Mouse (Mus musculus): ENCODE results near the gene Pdcd1lg2. TPM values are rescaled to one million over a fixed set of nuclear protein-coding genes. Genes with fewer than 3 reads are reported as not detected.

Gene Pdcd1lg2
- polyA plus RNA-seq, 1 experiment from 2014 or later: not detected

GRCm38 (mm10) chr19:29391279-29391678, 19.4 kb upstream of the Pdcd1lg2 start:
- WGBS: 62% methylated on average over 4 of the region's 4 CpGs
- no peak overlapping the region for H3K9ac ChIP-seq (ENCODE audit: low read depth, low read length)
- no peak overlapping the region for H3K4me3 ChIP-seq (ENCODE audit: low read depth, low read length)
- DNase-seq (ENCODE audit: low spot score) (no peak), ATAC-seq (ENCODE audit: low read depth) (no peak)
- no peak overlapping the region for H3K27ac ChIP-seq (replicated peaks; ENCODE audit: low read depth, low read length)
- no peaks in the 10 kb centered on the region for H3K36me3 ChIP-seq (ENCODE audit: control insufficient read depth, insufficient read depth, low read length)
- no peaks in the 10 kb centered on the region for H3K4me1 ChIP-seq (ENCODE audit: control insufficient read depth, insufficient read depth, low read length)
- H3K4me2 ChIP-seq (ENCODE audit: low read depth, low read length): no peak overlapping the region
- no peaks in the 10 kb centered on the region for H3K9me3 ChIP-seq (ENCODE audit: control insufficient read depth, low read length)
- H3K27me3 ChIP-seq (replicated peaks; ENCODE audit: control insufficient read depth, insufficient read depth, low read length): no peaks in the 10 kb centered on the region

GRCm38 (mm10) chr19:29393333-29393732, 17.4 kb upstream of the Pdcd1lg2 start:
- H3K27ac ChIP-seq (replicated peaks; ENCODE audit: low read depth, low read length): no peak overlapping the region
- H3K4me2 ChIP-seq (ENCODE audit: low read depth, low read length): no peak overlapping the region
- H3K4me3 ChIP-seq (ENCODE audit: low read depth, low read length): no peak overlapping the region
- H3K27me3 ChIP-seq (replicated peaks; ENCODE audit: control insufficient read depth, insufficient read depth, low read length): no peaks in the 10 kb centered on the region
- ATAC-seq (ENCODE audit: low read depth): no peak
- H3K9me3 ChIP-seq (ENCODE audit: control insufficient read depth, low read length): no peaks in the 10 kb centered on the region; the same call in 1 of the 2 replicates
- DNase-seq (ENCODE audit: low spot score): no peak
- H3K9ac ChIP-seq (ENCODE audit: low read depth, low read length): no peak overlapping the region
- 82% methylated on average over 9 of the region's 9 CpGs for WGBS
- no peaks in the 10 kb centered on the region for H3K36me3 ChIP-seq (ENCODE audit: control insufficient read depth, insufficient read depth, low read length)
- H3K4me1 ChIP-seq (ENCODE audit: control insufficient read depth, insufficient read depth, low read length): no peaks in the 10 kb centered on the region

GRCm38 (mm10) chr19:29394721-29395120, 16.0 kb upstream of the Pdcd1lg2 start:
- 91% methylated on average over 2 of the region's 2 CpGs for WGBS
- DNase-seq (ENCODE audit: low spot score): no peak

GRCm38 (mm10) chr19:29396353-29396752, 14.4 kb upstream of the Pdcd1lg2 start:
- H3K27me3 ChIP-seq (replicated peaks; ENCODE audit: control insufficient read depth, insufficient read depth, low read length): no peaks in the 10 kb centered on the region
- no peak overlapping the region for H3K4me3 ChIP-seq (ENCODE audit: low read depth, low read length)
- no peak overlapping the region for H3K4me2 ChIP-seq (ENCODE audit: low read depth, low read length)
- WGBS: 49% methylated on average over 1 of the region's 1 CpGs
- no peak overlapping the region for H3K27ac ChIP-seq (replicated peaks; ENCODE audit: low read depth, low read length)
- no peaks in the 10 kb centered on the region for H3K4me1 ChIP-seq (ENCODE audit: control insufficient read depth, insufficient read depth, low read length)
- H3K9ac ChIP-seq (ENCODE audit: low read depth, low read length): no peak overlapping the region
- no peak for ATAC-seq (ENCODE audit: low read depth)
- no peaks in the 10 kb centered on the region for H3K36me3 ChIP-seq (ENCODE audit: control insufficient read depth, insufficient read depth, low read length)
- H3K9me3 ChIP-seq (ENCODE audit: control insufficient read depth, low read length): peaks cover 2% of the 10 kb centered on the region; the same call in 1 of the 2 replicates
- no peak for DNase-seq (ENCODE audit: low spot score)

More at GRCm38 (mm10) chr19:29394721-29395120, 16.0 kb upstream of the Pdcd1lg2 start:
- no peak for ATAC-seq (ENCODE audit: low read depth)
- no peak overlapping the region for H3K27ac ChIP-seq (replicated peaks; ENCODE audit: low read depth, low read length)
- H3K9me3 ChIP-seq (ENCODE audit: control insufficient read depth, low read length): no peaks in the 10 kb centered on the region; the same call in 1 of the 2 replicates
- no peak overlapping the region for H3K4me2 ChIP-seq (ENCODE audit: low read depth, low read length)
- no peak overlapping the region for H3K9ac ChIP-seq (ENCODE audit: low read depth, low read length)
- no peaks in the 10 kb centered on the region for H3K27me3 ChIP-seq (replicated peaks; ENCODE audit: control insufficient read depth, insufficient read depth, low read length)
- no peaks in the 10 kb centered on the region for H3K36me3 ChIP-seq (ENCODE audit: control insufficient read depth, insufficient read depth, low read length)
- no peak overlapping the region for H3K4me3 ChIP-seq (ENCODE audit: low read depth, low read length)
- H3K4me1 ChIP-seq (ENCODE audit: control insufficient read depth, insufficient read depth, low read length): no peaks in the 10 kb centered on the region

- no peak for DNase-seq (ENCODE audit: low spot score)
- no peak overlapping the region for H3K4me3 ChIP-seq (ENCODE audit: low read depth, low read length)
- H3K27me3 ChIP-seq (replicated peaks; ENCODE audit: control insufficient read depth, insufficient read depth, low read length): no peaks in the 10 kb centered on the region
- no peak overlapping the region for H3K4me2 ChIP-seq (ENCODE audit: low read depth, low read length)
- WGBS: 89% methylated on average over 4 of the region's 4 CpGs
- no peaks in the 10 kb centered on the region for H3K4me1 ChIP-seq (ENCODE audit: control insufficient read depth, insufficient read depth, low read length)
- peaks cover 3% of the 10 kb centered on the region; the same call in 1 of the 2 replicates for H3K9me3 ChIP-seq (ENCODE audit: control insufficient read depth, low read length)
- H3K27ac ChIP-seq (replicated peaks; ENCODE audit: low read depth, low read length): no peak overlapping the region
- no peak overlapping the region for H3K9ac ChIP-seq (ENCODE audit: low read depth, low read length)
- no peaks in the 10 kb centered on the region for H3K36me3 ChIP-seq (ENCODE audit: control insufficient read depth, insufficient read depth, low read length)
- no peak for ATAC-seq (ENCODE audit: low read depth)
Observed at GRCm38 (mm10) chr19:29399786-29400185, 10.9 kb upstream of the Pdcd1lg2 start.

GRCm38 (mm10) chr19:29400466-29400865, 10.3 kb upstream of the Pdcd1lg2 start:
- Histone ChIP-seq H3K27me3 (replicated peaks; ENCODE audit: control insufficient read depth, insufficient read depth, low read length) (no peaks in the 10 kb centered on the region), H3K4me3 (ENCODE audit: low read depth, low read length) (no peak overlapping the region), H3K27ac (replicated peaks; ENCODE audit: low read depth, low read length) (no peak overlapping the region), H3K9ac (ENCODE audit: low read depth, low read length) (no peak overlapping the region), H3K9me3 (ENCODE audit: control insufficient read depth, low read length) (peaks cover 3% of the 10 kb centered on the region; the same call in 1 of the 2 replicates), H3K4me2 (ENCODE audit: low read depth, low read length) (no peak overlapping the region), H3K4me1 (ENCODE audit: control insufficient read depth, insufficient read depth, low read length) (no peaks in the 10 kb centered on the region), H3K36me3 (ENCODE audit: control insufficient read depth, insufficient read depth, low read length) (no peaks in the 10 kb centered on the region)
- whole genome bisulfite sequencing: 71% methylated on average over 3 of the region's 3 CpGs
- ATAC-seq (ENCODE audit: low read depth): no peak
- DNase-seq (ENCODE audit: low spot score): no peak

GRCm38 (mm10) chr19:29402621-29403020, 8.1 kb upstream of the Pdcd1lg2 start:
- no peak for DNase-seq (ENCODE audit: low spot score)
- no peak overlapping the region for H3K4me2 ChIP-seq (ENCODE audit: low read depth, low read length)
- no peak overlapping the region for H3K4me3 ChIP-seq (ENCODE audit: low read depth, low read length)
- no peaks in the 10 kb centered on the region for H3K27me3 ChIP-seq (replicated peaks; ENCODE audit: control insufficient read depth, insufficient read depth, low read length)
- no peak for ATAC-seq (ENCODE audit: low read depth)
- H3K4me1 ChIP-seq (ENCODE audit: control insufficient read depth, insufficient read depth, low read length): peaks cover 3% of the 10 kb centered on the region; the same call in 1 of the 2 replicates
- H3K27ac ChIP-seq (replicated peaks; ENCODE audit: low read depth, low read length): no peak overlapping the region
- H3K9me3 ChIP-seq (ENCODE audit: control insufficient read depth, low read length): peaks cover 3% of the 10 kb centered on the region; the same call in 1 of the 2 replicates
- WGBS: 94% methylated on average over 4 of the region's 4 CpGs
- no peaks in the 10 kb centered on the region for H3K36me3 ChIP-seq (ENCODE audit: control insufficient read depth, insufficient read depth, low read length)
- no peak overlapping the region for H3K9ac ChIP-seq (ENCODE audit: low read depth, low read length)

- Histone ChIP-seq H3K36me3 (ENCODE audit: control insufficient read depth, insufficient read depth, low read length) (no peaks in the 10 kb centered on the region), H3K9me3 (ENCODE audit: control insufficient read depth, low read length) (peaks cover 3% of the 10 kb centered on the region; the same call in 1 of the 2 replicates), H3K27me3 (replicated peaks; ENCODE audit: control insufficient read depth, insufficient read depth, low read length) (no peaks in the 10 kb centered on the region), H3K27ac (replicated peaks; ENCODE audit: low read depth, low read length) (no peak overlapping the region), H3K4me2 (ENCODE audit: low read depth, low read length) (no peak overlapping the region), H3K4me3 (ENCODE audit: low read depth, low read length) (no peak overlapping the region), H3K9ac (ENCODE audit: low read depth, low read length) (no peak overlapping the region), H3K4me1 (ENCODE audit: control insufficient read depth, insufficient read depth, low read length) (peaks cover 3% of the 10 kb centered on the region; the same call in 1 of the 2 replicates)
- no peak for ATAC-seq (ENCODE audit: low read depth)
- WGBS: 73% methylated on average over 4 of the region's 4 CpGs
- no peak for DNase-seq (ENCODE audit: low spot score)
Observed at GRCm38 (mm10) chr19:29403251-29403650, 7.5 kb upstream of the Pdcd1lg2 start.

GRCm38 (mm10) chr19:29405388-29405787, 5.3 kb upstream of the Pdcd1lg2 start:
- no peak overlapping the region for H3K4me3 ChIP-seq (ENCODE audit: low read depth, low read length)
- no peaks in the 10 kb centered on the region for H3K36me3 ChIP-seq (ENCODE audit: control insufficient read depth, insufficient read depth, low read length)
- ATAC-seq (ENCODE audit: low read depth) (0 out of 2 replicates have a peak, but pooled peaks have one; percentile 28), DNase-seq (ENCODE audit: low spot score) (peak; percentile 29)
- 46% methylated on average over 2 of the region's 2 CpGs for WGBS
- no peaks in the 10 kb centered on the region for H3K27me3 ChIP-seq (replicated peaks; ENCODE audit: control insufficient read depth, insufficient read depth, low read length)
- no peak overlapping the region for H3K9ac ChIP-seq (ENCODE audit: low read depth, low read length)
- H3K4me2 ChIP-seq (ENCODE audit: low read depth, low read length): no peak overlapping the region
- 0 out of 2 replicates have a peak, but pooled peaks cover 3% of the 10 kb centered on the region for H3K9me3 ChIP-seq (ENCODE audit: control insufficient read depth, low read length)
- H3K27ac ChIP-seq (replicated peaks; ENCODE audit: low read depth, low read length): no peak overlapping the region
- peaks cover 3% of the 10 kb centered on the region; the same call in 1 of the 2 replicates for H3K4me1 ChIP-seq (ENCODE audit: control insufficient read depth, insufficient read depth, low read length)
